Mouse (Mus musculus): ENCODE data around the gene Acat3.
"Not testable (repeated sequence)": the region's sequence is repeated elsewhere in the genome, so short reads cannot be mapped to it uniquely, and the experiment has no call there.

Gene Acat3

GRCm38 (mm10) chr17:12940151-12940805, at the start of gene Acat3:
Acat3 (minus strand) TSS chr17:12940600.
- DNase-seq (ENCODE audit: low spot score in 2 of 2): no peak

- DNase-seq (ENCODE audit: low spot score in 2 of 2): peak in 1 of 2 experiments; percentile 17
Measured at GRCm38 (mm10) chr17:12988096-12988495, 47.7 kb upstream of the Acat3 start.

- DNase-seq (ENCODE audit: low spot score in 2 of 2): no peak
Measured at GRCm38 (mm10) chr17:12983988-12984387, 43.6 kb upstream of the Acat3 start.

GRCm38 (mm10) chr17:12978546-12978945, 38.1 kb upstream of the Acat3 start:
- DNase-seq (ENCODE audit: low spot score in 2 of 2): no peak

- DNase-seq (ENCODE audit: low spot score in 2 of 2): no peak
Measured at GRCm38 (mm10) chr17:12973851-12974250, 33.5 kb upstream of the Acat3 start.

- DNase-seq (ENCODE audit: low spot score in 2 of 2): no peak
Measured at GRCm38 (mm10) chr17:12967173-12967572, 26.8 kb upstream of the Acat3 start.

- DNase-seq (ENCODE audit: low spot score in 2 of 2): no peak
Measured at GRCm38 (mm10) chr17:12963476-12963875, 23.1 kb upstream of the Acat3 start.

GRCm38 (mm10) chr17:12960331-12960873, 20.0 kb upstream of the Acat3 start, which contains the start of gene Acat2:
Acat2 (minus strand) TSS chr17:12960747.
- peak; percentile 95 to 96 for DNase-seq (ENCODE audit: low spot score in 2 of 2)

GRCm38 (mm10) chr17:12959377-12959776, 19.0 kb upstream of the Acat3 start:
- DNase-seq (ENCODE audit: low spot score in 2 of 2): not testable (repeated sequence)

GRCm38 (mm10) chr17:12956664-12957063, 16.3 kb upstream of the Acat3 start:
- no peak for DNase-seq (ENCODE audit: low spot score in 2 of 2)

- no peak for DNase-seq (ENCODE audit: low spot score in 2 of 2)
Measured at GRCm38 (mm10) chr17:12949669-12950068, 9.3 kb upstream of the Acat3 start.

- no peak for DNase-seq (ENCODE audit: low spot score in 2 of 2)
Measured at GRCm38 (mm10) chr17:12942459-12943162, 2.2 kb upstream of the Acat3 start.

- no peak for DNase-seq (ENCODE audit: low spot score in 2 of 2)
Measured at GRCm38 (mm10) chr17:12941543-12942260, 1.3 kb upstream of the Acat3 start.

GRCm38 (mm10) chr17:12939377-12940148, 837 bp downstream of the Acat3 start:
- DNase-seq (ENCODE audit: low spot score in 2 of 2): not testable (repeated sequence)

- no peak for DNase-seq (ENCODE audit: low spot score in 2 of 2)
Measured at GRCm38 (mm10) chr17:12938077-12938476, 2.3 kb downstream of the Acat3 start.

GRCm38 (mm10) chr17:12937412-12937970, 2.9 kb downstream of the Acat3 start:
- no peak for DNase-seq (ENCODE audit: low spot score in 2 of 2)

GRCm38 (mm10) chr17:12935719-12936118, 4.7 kb downstream of the Acat3 start:
- no peak for DNase-seq (ENCODE audit: low spot score in 2 of 2)

GRCm38 (mm10) chr17:12931576-12931975, 8.8 kb downstream of the Acat3 start:
- DNase-seq (ENCODE audit: low spot score in 2 of 2): not testable (repeated sequence)

GRCm38 (mm10) chr17:12925703-12926180, 14.7 kb downstream of the Acat3 start:
- no peak for DNase-seq (ENCODE audit: low spot score in 2 of 2)

GRCm38 (mm10) chr17:12925001-12925400, 15.4 kb downstream of the Acat3 start:
- DNase-seq (ENCODE audit: low spot score in 2 of 2): no peak

- peak in 1 of 2 experiments; percentile 41 for DNase-seq (ENCODE audit: low spot score in 2 of 2)
Measured at GRCm38 (mm10) chr17:12921073-12921472, 19.3 kb downstream of the Acat3 start.
